Mouse (Mus musculus) effector memory CD4-positive, alpha-beta T cell, adult 7 months (primary cell): ENCODE data around the gene Zdhhc13. TPM values are rescaled to one million over a fixed set of nuclear protein-coding genes. Genes with fewer than 3 reads are reported as not detected.

Experiments used
- polyA plus RNA-seq: library from polyadenylated mRNA; unstranded; fragments of 100-300 nt; shearing (Covaris generic); gene quantifications from one replicate; pipeline ENCODE4 v1.2.1, GENCODE M21; 2017

Gene Zdhhc13
- polyA plus RNA-seq = 22.6 TPM

GRCm38 (mm10) chr7:48788851-48789572 is at the start of gene Zdhhc13:
TSS of gene Zdhhc13 (plus strand) at chr7:48789003.

GRCm38 (mm10) chr7:48847820-48848650 is 59.2 kb downstream of the Zdhhc13 start, which contains the start of gene Csrp3:
TSS of gene Csrp3 (minus strand) at chr7:48848033.

Other genes with a start within 250 kb of the Zdhhc13 start
- gene Mrgprb2, start 230.9 kb upstream of the Zdhhc13 start, polyA plus RNA-seq = not detected
- not detected for gene Mrgprb3, start 145.2 kb upstream of the Zdhhc13 start, polyA plus RNA-seq
- gene Csrp3, start 59.0 kb downstream of the Zdhhc13 start, polyA plus RNA-seq = not detected
- gene E2f8, start 92.6 kb downstream of the Zdhhc13 start, polyA plus RNA-seq = 0.27 TPM
- 14.4 TPM for gene Nav2, start 119.7 kb downstream of the Zdhhc13 start, polyA plus RNA-seq